Mouse (Mus musculus): ENCODE results near the gene Tktl1. TPM values are rescaled to one million over a fixed set of nuclear protein-coding genes. Genes with fewer than 3 reads are reported as not detected.
A peak's percentile ranks its signal among the peaks of the same experiment; 100 is the strongest.
"Not testable (repeated sequence)": the region's sequence is repeated elsewhere in the genome, so short reads cannot be mapped to it uniquely, and the experiment has no call there.

Tktl1 gene
- polyA plus RNA-seq (2015; fragmentation: Nextera tagmentation; extraction: Ambion mirVana): 0.14 TPM in 1 of 2 replicates, not detected in the other

DNA sequence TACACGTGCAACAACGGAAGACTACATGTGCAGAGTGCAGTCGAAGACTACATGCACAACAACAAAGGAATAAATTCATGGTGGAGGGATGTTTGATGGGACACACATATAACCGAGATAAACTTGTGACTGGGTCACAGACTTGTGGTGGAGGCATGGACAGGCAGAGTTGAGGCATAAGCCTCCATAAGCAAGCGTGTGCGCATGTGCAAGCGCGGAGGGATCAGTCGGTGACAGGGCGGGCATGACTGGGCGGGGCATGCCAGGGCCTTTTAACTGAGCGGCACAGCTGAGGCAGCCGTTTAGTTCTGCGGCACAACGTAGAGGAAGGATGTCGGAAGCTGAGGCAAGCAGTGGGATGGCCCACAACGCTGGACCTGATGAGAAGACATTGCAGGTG, at the start of gene Tktl1:
TSS of gene Tktl1 (plus strand) at position 301 of the 400 bp plus-strand sequence.
- Histone ChIP-seq H3K36me3 (ENCODE audit: poor library complexity, severe bottlenecking) (no peaks in the 10 kb centered on the region), H3K4me3 (no peak within 1 kb of the TSS), H3K4me1 (no peaks in the 10 kb centered on the region), H3K9me3 (replicated peaks) (no peaks in the 10 kb centered on the region), H3K27me3 (no peaks in the 10 kb centered on the region), H3K9ac (no peak within 1 kb of the TSS), H3K27ac (no peak within 1 kb of the TSS), H3K4me2 (no peak within 1 kb of the TSS)
- WGBS: 91% methylated on average over 16 of the region's 17 CpGs
- ATAC-seq: no peak

DNA sequence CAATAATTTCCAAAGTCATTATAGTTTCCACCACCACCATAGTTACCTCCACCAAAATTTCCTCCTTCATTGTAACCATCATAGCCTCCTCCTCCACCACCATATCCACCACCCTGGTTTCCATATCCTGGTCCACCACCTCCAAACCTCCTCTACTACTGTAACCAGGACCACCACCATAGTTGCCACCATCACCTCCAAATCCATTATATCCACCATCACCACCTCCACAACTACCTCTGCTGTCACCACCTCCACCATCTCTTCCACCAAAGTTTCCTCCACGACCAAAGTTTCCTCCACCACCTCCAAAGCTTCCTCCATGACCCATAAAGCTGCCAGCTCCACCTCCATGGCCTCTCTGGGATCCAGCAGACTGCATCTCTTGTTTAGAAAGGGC, 41.8 kb upstream of the Tktl1 start, which contains the start of gene Mecp2:
TSS of gene Mecp2 (minus strand) at position 101 of the 400 bp plus-strand sequence.
- not testable (repeated sequence) for H3K27ac ChIP-seq; H3K9me3 ChIP-seq (replicated peaks); ATAC-seq; H3K4me3 ChIP-seq; H3K36me3 ChIP-seq (ENCODE audit: poor library complexity, severe bottlenecking); H3K27me3 ChIP-seq; H3K4me1 ChIP-seq; H3K4me2 ChIP-seq; H3K9ac ChIP-seq
- WGBS: 31% methylated on average over 1 of the region's 1 CpGs

DNA sequence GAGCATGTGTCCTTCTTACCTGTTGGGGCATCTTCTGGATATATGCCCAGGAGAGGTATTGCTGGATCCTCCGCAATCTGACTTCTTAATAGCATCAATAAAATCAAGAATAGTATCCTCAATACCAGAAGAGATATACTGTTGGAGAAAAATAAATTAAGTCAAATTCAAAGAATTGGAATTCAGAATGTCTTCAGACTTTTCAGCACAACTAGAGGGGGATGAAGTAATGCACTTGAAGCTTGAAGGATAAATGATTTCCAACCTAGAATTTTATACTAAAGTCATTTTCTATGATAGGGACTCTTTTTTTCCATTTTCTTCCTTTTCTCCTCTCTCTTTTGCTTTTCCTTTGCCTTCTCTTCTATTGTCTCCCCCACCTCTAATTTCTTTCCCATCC, 9.3 kb upstream of the Tktl1 start, which contains the start of gene Tex28:
TSS of gene Tex28 (minus strand) at position 101 of the 400 bp plus-strand sequence.
- no peaks in the 10 kb centered on the region for H3K27me3 ChIP-seq
- no peak within 1 kb of the TSS for H3K27ac ChIP-seq
- H3K4me3 ChIP-seq: no peak within 1 kb of the TSS
- no peaks in the 10 kb centered on the region for H3K4me1 ChIP-seq
- no peak within 1 kb of the TSS for H3K9ac ChIP-seq
- no peaks in the 10 kb centered on the region for H3K9me3 ChIP-seq (replicated peaks)
- 90% methylated on average over 1 of the region's 1 CpGs for WGBS
- no peak within 1 kb of the TSS for H3K4me2 ChIP-seq
- no peaks in the 10 kb centered on the region for H3K36me3 ChIP-seq (ENCODE audit: poor library complexity, severe bottlenecking)
- ATAC-seq: no peak

DNA sequence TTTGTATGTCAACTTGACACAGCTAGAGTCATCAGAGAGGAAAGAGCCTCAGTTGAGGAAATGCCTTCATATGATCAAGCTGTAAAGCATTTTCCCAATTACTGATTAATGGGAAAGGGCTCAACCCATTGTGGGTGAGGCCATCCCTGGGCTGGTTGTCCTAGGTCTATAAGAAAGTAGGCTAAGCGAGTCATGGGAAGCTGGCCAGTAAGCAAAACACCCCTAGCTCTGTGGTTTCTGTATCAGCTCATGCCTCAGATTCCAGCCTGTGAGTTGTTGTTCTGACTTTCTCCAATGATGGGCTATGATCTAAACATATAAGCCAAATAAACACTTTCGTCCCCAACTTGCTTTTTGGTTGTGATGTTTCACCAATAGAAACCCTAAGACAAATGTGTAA, 26.5 kb downstream of the Tktl1 start:
- 85% methylated on average over 2 of the region's 2 CpGs for WGBS
- Histone ChIP-seq H3K27ac (no peak overlapping the region), H3K27me3 (no peaks in the 10 kb centered on the region), H3K4me2 (no peak overlapping the region), H3K36me3 (ENCODE audit: poor library complexity, severe bottlenecking) (no peaks in the 10 kb centered on the region), H3K9me3 (replicated peaks) (no peaks in the 10 kb centered on the region), H3K4me3 (no peak overlapping the region), H3K9ac (no peak overlapping the region), H3K4me1 (no peaks in the 10 kb centered on the region)
- no peak for ATAC-seq

DNA sequence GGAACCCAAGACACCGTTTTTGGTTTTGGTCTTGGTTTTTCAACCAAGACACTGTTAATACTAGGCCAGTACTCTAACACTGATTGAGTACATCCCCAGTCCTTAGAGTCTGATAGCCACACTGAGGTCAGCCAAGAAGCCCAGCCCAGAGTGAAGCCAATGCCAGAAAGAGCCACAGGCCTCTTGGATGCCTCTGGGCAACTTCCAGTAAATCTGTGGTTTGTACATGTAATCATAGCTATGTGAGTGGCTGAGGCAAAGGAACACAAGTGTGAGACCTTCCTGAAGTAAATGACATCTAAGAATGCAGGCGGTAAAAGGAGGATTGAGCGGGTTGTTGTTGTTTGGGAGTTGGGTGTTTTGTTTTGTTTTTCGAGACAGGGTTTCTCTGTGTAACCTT, 41.4 kb downstream of the Tktl1 start:
- Histone ChIP-seq H3K4me2 (no peak overlapping the region), H3K4me1 (no peaks in the 10 kb centered on the region), H3K9ac (no peak overlapping the region), H3K27me3 (no peaks in the 10 kb centered on the region), H3K27ac (no peak overlapping the region), H3K9me3 (replicated peaks) (no peaks in the 10 kb centered on the region; the same call in 1 of the 2 replicates), H3K36me3 (ENCODE audit: poor library complexity, severe bottlenecking) (peaks cover 13% of the 10 kb centered on the region), H3K4me3 (no peak overlapping the region)
- WGBS: 91% methylated on average over 4 of the region's 4 CpGs
- no peak for ATAC-seq

DNA sequence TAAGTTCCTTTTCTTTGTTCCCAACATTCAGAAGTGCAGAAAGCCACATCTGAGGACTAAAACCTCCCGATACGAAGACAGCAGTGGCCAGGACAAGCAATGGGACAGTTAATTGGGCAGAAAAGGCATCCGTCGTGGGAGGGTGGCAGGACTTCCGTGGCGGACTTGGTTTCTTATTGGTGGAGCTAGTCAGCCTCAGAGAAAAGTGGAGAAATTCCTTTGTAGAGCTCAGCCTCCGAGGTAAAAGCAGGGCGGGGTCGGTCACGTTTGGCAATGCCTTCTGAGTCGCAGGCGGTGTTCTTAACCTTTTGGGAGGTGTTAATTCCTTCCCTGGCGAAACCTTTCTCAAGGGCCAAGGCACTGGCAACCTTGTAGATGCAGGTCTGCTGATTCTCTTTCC, 42.4 kb downstream of the Tktl1 start:
- Histone ChIP-seq H3K36me3 (ENCODE audit: poor library complexity, severe bottlenecking) (peaks cover 22% of the 10 kb centered on the region), H3K9me3 (replicated peaks) (no peaks in the 10 kb centered on the region), H3K4me2 (no peak overlapping the region), H3K4me3 (no peak overlapping the region), H3K27me3 (no peaks in the 10 kb centered on the region), H3K4me1 (no peaks in the 10 kb centered on the region), H3K9ac (no peak overlapping the region), H3K27ac (no peak overlapping the region)
- 67% methylated on average over 13 of the region's 13 CpGs for WGBS
- no peak for ATAC-seq

DNA sequence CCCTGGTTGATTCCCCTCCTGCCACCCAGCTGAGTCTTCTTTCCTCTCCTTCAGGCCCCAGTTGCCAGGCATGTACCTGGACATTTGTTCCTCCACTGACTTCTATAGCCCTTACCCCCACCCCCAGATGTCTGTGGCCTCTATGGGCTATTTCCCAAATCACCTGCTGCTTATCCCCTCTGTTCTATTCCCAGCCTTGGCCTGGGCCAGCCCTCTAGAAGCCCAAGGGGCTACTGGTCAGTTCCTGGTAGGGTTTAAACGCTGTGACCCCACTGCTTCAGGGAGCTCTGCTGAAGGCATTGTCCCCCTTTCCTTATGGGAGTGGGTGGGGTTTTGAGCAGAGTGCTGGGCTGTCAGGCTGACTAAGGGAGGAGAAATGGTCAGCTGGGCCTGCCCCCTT, 43.0 kb downstream of the Tktl1 start:
- H3K36me3 ChIP-seq (ENCODE audit: poor library complexity, severe bottlenecking): peaks cover 28% of the 10 kb centered on the region
- H3K4me2 ChIP-seq; H3K9me3 ChIP-seq (replicated peaks); H3K4me3 ChIP-seq; H3K27me3 ChIP-seq; H3K27ac ChIP-seq; H3K4me1 ChIP-seq; H3K9ac ChIP-seq: not testable (repeated sequence)
- 46% methylated on average over 1 of the region's 1 CpGs for WGBS
- 0 out of 2 replicates have a peak, but pooled peaks have one; percentile 10 for ATAC-seq

DNA sequence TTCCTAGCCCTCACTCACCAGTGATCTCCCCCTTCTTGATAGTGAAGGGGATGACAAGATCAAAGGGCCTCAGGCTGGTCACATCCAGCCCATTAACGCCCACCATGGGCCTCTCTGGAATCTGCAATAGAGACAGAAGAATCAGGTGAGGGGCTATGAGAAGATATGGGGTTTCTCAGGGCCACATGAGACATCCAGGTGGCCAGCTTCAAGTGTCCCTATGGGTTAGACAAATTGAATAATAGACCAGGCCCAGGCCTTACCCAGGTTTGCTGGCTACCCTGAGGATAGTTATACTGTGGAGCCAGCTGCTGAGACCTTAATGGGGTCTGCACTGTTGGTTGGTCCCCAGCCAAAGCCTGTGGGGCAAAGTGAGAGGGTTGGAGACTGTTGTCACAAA, 53.0 kb downstream of the Tktl1 start:
- no peak overlapping the region for H3K27ac ChIP-seq
- WGBS: 76% methylated on average over 1 of the region's 1 CpGs

DNA sequence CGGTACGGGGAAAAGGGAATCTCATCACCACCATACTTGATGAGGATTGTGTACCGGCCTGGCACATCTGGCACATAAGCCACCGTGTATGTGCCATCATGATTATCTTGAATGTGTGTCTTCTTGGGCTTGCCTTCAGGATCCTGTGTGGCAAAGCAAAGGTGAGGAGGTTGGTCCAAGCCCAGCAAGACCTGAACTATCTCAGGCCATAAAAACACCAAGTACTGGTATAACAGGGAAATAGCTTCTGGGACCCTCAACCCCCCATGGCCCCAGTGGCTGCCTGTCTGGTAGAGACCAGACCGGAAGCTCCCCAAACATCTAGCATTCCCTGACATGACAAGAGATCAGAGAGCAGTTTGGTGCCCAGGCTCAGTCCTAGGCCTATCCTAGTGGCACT, 56.1 kb downstream of the Tktl1 start:
- 96% methylated on average over 5 of the region's 5 CpGs for WGBS
- Histone ChIP-seq H3K27me3 (no peaks in the 10 kb centered on the region), H3K4me2 (no peak overlapping the region), H3K36me3 (ENCODE audit: poor library complexity, severe bottlenecking) (peaks cover 96% of the 10 kb centered on the region), H3K9ac (no peak overlapping the region), H3K9me3 (replicated peaks) (no peaks in the 10 kb centered on the region), H3K4me3 (no peak overlapping the region), H3K27ac (no peak overlapping the region), H3K4me1 (no peaks in the 10 kb centered on the region)
- no peak for ATAC-seq

More for the DNA sequence above, 53.0 kb downstream of the Tktl1 start:
- H3K4me2 ChIP-seq: no peak overlapping the region
- H3K36me3 ChIP-seq (ENCODE audit: poor library complexity, severe bottlenecking): peaks cover 100% of the 10 kb centered on the region
- no peak for ATAC-seq
- no peaks in the 10 kb centered on the region for H3K9me3 ChIP-seq (replicated peaks)
- H3K4me3 ChIP-seq: no peak overlapping the region
- no peak overlapping the region for H3K9ac ChIP-seq
- no peaks in the 10 kb centered on the region for H3K27me3 ChIP-seq
- H3K4me1 ChIP-seq: no peaks in the 10 kb centered on the region

DNA sequence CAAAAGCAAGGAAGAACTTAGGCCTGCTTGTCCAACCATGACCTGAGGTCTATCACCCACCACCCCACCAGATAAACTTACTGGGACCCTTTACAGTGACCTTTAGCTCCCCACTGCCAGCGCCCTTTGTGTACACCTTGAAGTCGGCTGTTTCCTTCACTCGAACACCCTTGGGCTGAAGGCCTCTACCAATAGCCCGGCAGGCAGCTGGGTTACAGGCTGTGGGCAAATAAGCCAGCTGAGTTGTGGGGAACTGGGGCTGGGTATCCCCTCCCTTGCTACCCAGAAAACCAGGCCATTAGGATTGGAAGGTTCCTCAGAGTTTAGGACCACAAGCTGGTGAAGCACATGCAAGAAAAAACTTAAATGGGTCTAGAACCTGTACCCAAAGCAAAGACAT, 63.3 kb downstream of the Tktl1 start:
- H3K27ac ChIP-seq: no peak overlapping the region
- H3K9me3 ChIP-seq (replicated peaks): no peaks in the 10 kb centered on the region
- 89% methylated on average over 4 of the region's 4 CpGs for WGBS
- no peak overlapping the region for H3K4me2 ChIP-seq
- no peak for ATAC-seq
- H3K4me1 ChIP-seq: peaks cover 12% of the 10 kb centered on the region
- H3K4me3 ChIP-seq: no peak overlapping the region
- peaks cover 74% of the 10 kb centered on the region for H3K36me3 ChIP-seq (ENCODE audit: poor library complexity, severe bottlenecking)
- no peak overlapping the region for H3K9ac ChIP-seq
- H3K27me3 ChIP-seq: no peaks in the 10 kb centered on the region

DNA sequence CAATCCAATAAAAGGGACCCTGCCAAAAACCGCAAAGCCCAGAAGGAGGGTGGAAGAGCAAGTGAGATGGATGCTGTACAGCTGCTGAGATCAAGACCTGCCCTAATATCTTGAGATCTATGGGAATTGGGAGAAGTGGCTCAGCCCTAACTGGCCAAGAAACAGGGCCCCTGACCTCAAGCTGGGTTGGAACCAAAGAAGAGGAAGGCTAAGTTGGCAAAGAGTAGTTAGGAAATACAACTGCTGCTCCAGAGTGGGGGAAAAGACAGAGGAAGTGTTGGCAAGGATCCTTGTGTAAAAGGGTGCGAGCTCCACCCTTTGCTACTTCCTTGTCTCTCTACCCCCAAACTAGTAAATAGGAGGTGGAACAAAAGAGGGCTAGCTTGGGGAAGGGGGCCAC, 66.3 kb downstream of the Tktl1 start:
- 78% methylated on average over 2 of the region's 2 CpGs for WGBS
- Histone ChIP-seq H3K4me1 (peaks cover 12% of the 10 kb centered on the region), H3K36me3 (ENCODE audit: poor library complexity, severe bottlenecking) (peaks cover 47% of the 10 kb centered on the region), H3K27ac (0 out of 2 replicates have a peak overlapping the region, but pooled peaks have one; percentile 6), H3K4me2 (peak overlapping the region; percentile 69), H3K4me3 (peak overlapping the region; percentile 58), H3K27me3 (no peaks in the 10 kb centered on the region), H3K9ac (peak overlapping the region; percentile 80), H3K9me3 (replicated peaks) (no peaks in the 10 kb centered on the region)
- no peak for ATAC-seq

DNA sequence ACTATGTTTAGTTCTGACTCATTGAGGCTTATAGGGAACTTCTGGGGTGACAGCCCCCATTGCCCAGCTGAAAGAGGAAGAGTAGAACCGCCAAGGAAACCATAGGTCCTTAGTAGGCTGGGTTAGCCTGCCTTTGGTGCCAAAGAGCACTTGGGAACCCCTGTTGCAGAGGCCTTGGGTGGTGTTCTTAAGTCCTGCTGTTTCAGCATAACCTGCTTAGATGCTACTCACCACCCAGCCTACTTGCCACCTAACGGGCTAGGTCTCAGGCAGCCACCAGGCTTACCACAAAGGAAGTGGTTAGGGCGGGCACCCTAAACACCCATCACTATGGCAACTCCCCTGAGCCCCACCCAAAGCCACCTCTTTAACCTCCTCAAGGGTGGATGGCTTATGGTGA, 66.7 kb downstream of the Tktl1 start:
- no peak for ATAC-seq

DNA sequence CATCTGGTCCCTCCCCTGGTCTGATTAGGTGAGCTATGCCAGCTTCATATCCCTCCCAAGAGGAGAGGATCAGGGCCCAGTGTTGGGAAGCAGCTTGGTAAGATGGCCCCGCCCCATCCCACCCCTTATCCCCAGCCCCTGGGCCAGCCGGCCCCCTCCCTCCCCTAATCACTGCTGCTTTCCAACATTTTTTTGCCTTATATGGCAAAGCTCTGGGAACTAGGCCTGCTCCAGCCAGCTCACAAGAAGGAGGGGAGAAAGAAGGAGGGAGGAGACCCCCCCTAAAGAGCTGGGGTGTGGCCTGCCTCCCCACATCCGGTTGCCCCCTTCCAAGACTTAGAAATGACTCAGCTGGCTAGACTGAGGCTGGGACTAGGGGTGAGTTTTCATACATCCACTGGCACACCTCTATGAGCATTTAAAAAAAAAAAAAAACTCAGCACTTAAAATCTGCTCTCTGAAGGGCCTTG, 67.6 kb downstream of the Tktl1 start:
- peaks cover 19% of the 10 kb centered on the region for H3K4me1 ChIP-seq
- 11% methylated on average over 3 of the region's 3 CpGs for WGBS
- peak overlapping the region; percentile 91 for H3K27ac ChIP-seq
- H3K9ac ChIP-seq: peak overlapping the region; percentile 80
- no peaks in the 10 kb centered on the region for H3K9me3 ChIP-seq (replicated peaks)
- peak overlapping the region; percentile 58 for H3K4me3 ChIP-seq
- H3K27me3 ChIP-seq: no peaks in the 10 kb centered on the region
- peak overlapping the region; percentile 69 for H3K4me2 ChIP-seq
- H3K36me3 ChIP-seq (ENCODE audit: poor library complexity, severe bottlenecking): peaks cover 34% of the 10 kb centered on the region
- ATAC-seq: peak; percentile 36

More for the DNA sequence above, 66.7 kb downstream of the Tktl1 start:
- no peaks in the 10 kb centered on the region for H3K9me3 ChIP-seq (replicated peaks)
- peak overlapping the region; percentile 80 for H3K9ac ChIP-seq
- H3K4me1 ChIP-seq: peaks cover 12% of the 10 kb centered on the region
- peak overlapping the region; percentile 58 for H3K4me3 ChIP-seq
- peaks cover 43% of the 10 kb centered on the region for H3K36me3 ChIP-seq (ENCODE audit: poor library complexity, severe bottlenecking)
- peak overlapping the region; percentile 69 for H3K4me2 ChIP-seq
- H3K27ac ChIP-seq: 0 out of 2 replicates have a peak overlapping the region, but pooled peaks have one; percentile 6
- 70% methylated on average over 3 of the region's 3 CpGs for WGBS
- H3K27me3 ChIP-seq: no peaks in the 10 kb centered on the region

Measured in forebrain, embryonic 13.5 days (tissue).